Mouse (Mus musculus) spleen, postnatal 36 days (tissue): Measurements from ENCODE around the gene Gm12666.
"Not testable (repeated sequence)": the region's sequence is repeated elsewhere in the genome, so short reads cannot be mapped to it uniquely, and the experiment has no call there.

Experiments used
- DNase-seq, 2 experiments: peaks; one replicate each; pipeline ENCODE4 v3.0.0; 2022; ENCODE audit warnings: low spot score in 2 of 2, mixed read lengths in 1 of 2

Gm12666 gene

GRCm38 (mm10) chr4:92191649-92192048, at the start of gene Gm12666:
Gene Gm12666 (minus strand): TSS chr4:92191749.
- not testable (repeated sequence) for DNase-seq

GRCm38 (mm10) chr4:92226326-92226725, 34.8 kb upstream of the Gm12666 start:
- DNase-seq, result no peak

GRCm38 (mm10) chr4:92216286-92216685, 24.7 kb upstream of the Gm12666 start:
- DNase-seq, result no peak

DNA sequence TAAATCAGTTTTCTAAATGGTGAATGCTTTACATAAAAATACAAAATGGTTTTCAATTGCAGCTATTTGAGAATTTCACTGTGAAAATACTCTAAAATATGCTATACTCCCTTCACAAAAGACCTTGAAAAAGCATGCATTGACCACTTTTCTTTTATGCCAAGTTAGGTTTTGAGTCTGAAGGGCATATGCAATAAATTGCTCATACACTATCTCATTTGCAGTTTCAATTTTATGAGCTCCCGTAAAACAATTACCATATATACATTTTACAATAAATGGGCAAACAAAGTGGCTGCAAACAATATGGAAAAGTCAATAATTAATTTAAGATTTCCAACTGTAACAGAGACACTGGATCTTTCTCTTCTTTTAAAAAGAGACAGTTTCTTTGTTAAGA, 38.9 kb downstream of the Gm12666 start:
- no peak for DNase-seq

DNA sequence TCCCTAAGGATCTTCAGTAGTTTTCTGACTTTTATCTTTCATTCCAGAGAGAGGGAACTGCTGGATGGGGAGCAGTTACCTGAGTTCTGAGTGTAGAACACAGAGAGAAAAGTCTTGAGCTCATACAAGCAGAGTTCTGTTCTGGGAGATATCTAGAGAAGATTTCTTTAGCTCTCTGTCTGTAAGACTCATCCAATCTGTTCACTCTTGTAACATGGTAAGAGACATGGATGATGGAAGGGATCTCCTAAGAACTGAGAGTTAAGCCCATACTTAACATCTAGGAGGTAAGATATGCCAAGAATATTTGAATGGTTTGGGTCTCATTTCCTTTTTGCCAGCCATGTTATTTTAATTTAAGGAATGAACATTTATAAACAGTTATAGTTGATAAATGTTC, 44.4 kb downstream of the Gm12666 start, which contains the start of gene Izumo3:
Izumo3 (minus strand) TSS at position 101 of the 400 bp plus-strand sequence.
- DNase-seq, result no peak
